Mouse (Mus musculus) hindbrain, embryonic 11.5 days (tissue): ENCODE measurements around the gene Dctd. TPM values are rescaled to one million over a fixed set of nuclear protein-coding genes. Genes with fewer than 3 reads are reported as not detected.
A peak's percentile ranks its signal among the peaks of the same experiment; 100 is the strongest.

Experiments used
- ATAC-seq: fragments of 200-750 bp; cut with Nextera tagmentation; 2 replicates; pipeline ENCODE4 v1.8.0; 2017; ENCODE audit warnings: mild to moderate bottlenecking, moderate TSS enrichment, moderate library complexity; ENCODE audit not compliant: low FRiP score
- DNase-seq: peaks from one replicate; pipeline ENCODE4 v3.0.0-alpha.2; 2015; ENCODE audit warnings: low spot score
- H3K27ac ChIP-seq: fragments of 300-500 bp; sonication (generic); 2 replicates; pipeline ENCODE4 v1.5.1; 2014; ENCODE audit warnings: mild to moderate bottlenecking, low read depth, low read length
- H3K27me3 ChIP-seq: fragments of 300-500 bp; sonication (generic); 2 replicates; pipeline ENCODE4 v1.6.1; 2014; ENCODE audit warnings: mild to moderate bottlenecking, low read length, moderate library complexity, mixed read lengths; ENCODE audit not compliant: control insufficient read depth, insufficient read depth
- H3K36me3 ChIP-seq: fragments of 300-500 bp; sonication (generic); 2 replicates; pipeline ENCODE4 v1.6.1; 2014; ENCODE audit warnings: mild to moderate bottlenecking, low read length, moderate library complexity, mixed read lengths; ENCODE audit not compliant: control insufficient read depth, insufficient read depth
- H3K4me1 ChIP-seq: fragments of 300-500 bp; sonication (generic); replicated peaks from 2 replicates; pipeline ENCODE4 v1.6.1; 2014; ENCODE audit warnings: low read length, mixed read lengths; ENCODE audit not compliant: control insufficient read depth, insufficient read depth
- H3K4me2 ChIP-seq: fragments of 300-500 bp; sonication (generic); replicated peaks from 2 replicates; pipeline ENCODE4 v1.6.1; 2014; ENCODE audit warnings: mild to moderate bottlenecking, low read depth, low read length
- H3K4me3 ChIP-seq: fragments of 300-500 bp; sonication (generic); 2 replicates; pipeline ENCODE4 v1.5.1; 2014; ENCODE audit warnings: low read depth, low read length
- H3K9ac ChIP-seq: fragments of 300-500 bp; sonication (generic); 2 replicates; pipeline ENCODE4 v1.6.1; 2014; ENCODE audit warnings: low read depth, low read length
- H3K9me3 ChIP-seq: fragments of 300-500 bp; sonication (generic); 2 replicates; pipeline ENCODE4 v1.6.1; 2016; ENCODE audit warnings: low read length; ENCODE audit not compliant: control insufficient read depth
- WGBS: fragments of 180-500 bp; shearing (Covaris S2); extraction: QIAGEN DNeasy Blood & Tissue Kit; methylation state at CpG from one replicate; pipeline ENCODE4 v1.1.7; 2014; 5-methylcytosine and 5-hydroxymethylcytosine counted together
- polyA plus RNA-seq: library from polyadenylated mRNA; unstranded; fragments of >200 nt; fragmentation: Nextera tagmentation; extraction: Ambion mirVana; gene quantifications from 2 replicates; pipeline ENCODE4 v1.2.1, GENCODE M21; 2014

The Dctd gene
- polyA plus RNA-seq, 1 experiment from 2014 or later = 31.4 TPM

- H3K9me3 ChIP-seq = no peaks in the 10 kb centered on the region
- H3K4me2 ChIP-seq = no peak overlapping the region
- ATAC-seq (no peak), DNase-seq (no peak)
- no peaks in the 10 kb centered on the region for H3K27me3 ChIP-seq
- H3K4me3 ChIP-seq = no peak overlapping the region
- H3K9ac ChIP-seq = no peak overlapping the region
- H3K27ac ChIP-seq = no peak overlapping the region
- H3K4me1 ChIP-seq = no peaks in the 10 kb centered on the region
- 84% methylated on average over 5 of the region's 5 CpGs for WGBS
- no peaks in the 10 kb centered on the region for H3K36me3 ChIP-seq
Measured at GRCm38 (mm10) chr8:48133321-48133720, 34.4 kb downstream of the Dctd start.

- peak overlapping the region; percentile 2; the same call in 1 of the 2 replicates for H3K27ac ChIP-seq
- H3K27me3 ChIP-seq = no peaks in the 10 kb centered on the region
- no peak overlapping the region for H3K4me2 ChIP-seq
- H3K36me3 ChIP-seq = no peaks in the 10 kb centered on the region
- ATAC-seq = no peak; the same call in 1 of the 2 replicates
- no peak overlapping the region for H3K4me3 ChIP-seq
- H3K9ac ChIP-seq = no peak overlapping the region
- DNase-seq = no peak
- H3K9me3 ChIP-seq = no peaks in the 10 kb centered on the region
- H3K4me1 ChIP-seq = no peaks in the 10 kb centered on the region
- WGBS = 79% methylated on average over 30 of the region's 30 CpGs
Measured at GRCm38 (mm10) chr8:48136804-48137650, 38.1 kb downstream of the Dctd start.

- ATAC-seq (no peak), DNase-seq (no peak)
- Histone ChIP-seq H3K9me3 (no peaks in the 10 kb centered on the region), H3K27ac (no peak overlapping the region), H3K36me3 (no peaks in the 10 kb centered on the region), H3K27me3 (no peaks in the 10 kb centered on the region), H3K4me3 (no peak overlapping the region), H3K4me1 (no peaks in the 10 kb centered on the region), H3K9ac (no peak overlapping the region), H3K4me2 (no peak overlapping the region)
- 75% methylated on average over 3 of the region's 3 CpGs for WGBS
Measured at GRCm38 (mm10) chr8:48137651-48137937, 38.7 kb downstream of the Dctd start.

- no peaks in the 10 kb centered on the region for H3K27me3 ChIP-seq
- H3K4me3 ChIP-seq = no peak overlapping the region
- DNase-seq (no peak), ATAC-seq (no peak)
- H3K36me3 ChIP-seq = no peaks in the 10 kb centered on the region
- H3K9ac ChIP-seq = no peak overlapping the region
- H3K9me3 ChIP-seq = no peaks in the 10 kb centered on the region
- 83% methylated on average over 5 of the region's 5 CpGs for WGBS
- no peaks in the 10 kb centered on the region for H3K4me1 ChIP-seq
- no peak overlapping the region for H3K27ac ChIP-seq
- H3K4me2 ChIP-seq = no peak overlapping the region
Measured at GRCm38 (mm10) chr8:48141023-48141422, 42.1 kb downstream of the Dctd start.

DNA sequence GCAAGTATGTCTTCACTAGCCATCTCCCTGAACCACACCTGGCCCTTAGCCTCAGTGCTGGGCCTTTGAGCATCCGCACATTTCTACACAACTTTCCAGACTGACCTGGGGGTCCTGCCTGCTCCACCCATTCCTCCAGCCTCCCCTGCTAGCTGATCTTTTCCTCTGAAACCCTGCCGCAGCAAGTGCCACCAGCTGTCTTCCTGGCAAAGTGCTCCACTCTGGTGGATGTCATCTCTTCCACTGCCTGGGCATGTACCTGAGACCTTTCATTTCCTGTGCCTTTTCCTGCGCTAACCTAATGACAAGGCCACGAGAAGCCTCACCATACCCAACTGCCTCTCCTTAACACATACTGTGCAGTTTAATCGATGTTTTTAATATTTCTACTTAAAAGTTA, 46.9 kb downstream of the Dctd start:
- no peak overlapping the region for H3K27ac ChIP-seq
- H3K4me3 ChIP-seq = no peak overlapping the region
- DNase-seq (no peak), ATAC-seq (no peak)
- H3K4me1 ChIP-seq = no peaks in the 10 kb centered on the region
- no peaks in the 10 kb centered on the region for H3K36me3 ChIP-seq
- 87% methylated on average over 5 of the region's 5 CpGs for WGBS
- H3K4me2 ChIP-seq = no peak overlapping the region
- H3K27me3 ChIP-seq = no peaks in the 10 kb centered on the region
- H3K9ac ChIP-seq = no peak overlapping the region
- no peaks in the 10 kb centered on the region for H3K9me3 ChIP-seq

GRCm38 (mm10) chr8:48146449-48146848, 47.6 kb downstream of the Dctd start:
- no peaks in the 10 kb centered on the region for H3K27me3 ChIP-seq
- H3K9ac ChIP-seq = no peak overlapping the region
- ATAC-seq = no peak
- H3K4me3 ChIP-seq = no peak overlapping the region
- WGBS = 93% methylated on average over 10 of the region's 10 CpGs
- no peaks in the 10 kb centered on the region for H3K36me3 ChIP-seq
- no peaks in the 10 kb centered on the region for H3K4me1 ChIP-seq
- no peak overlapping the region for H3K27ac ChIP-seq
- H3K4me2 ChIP-seq = no peak overlapping the region
- no peak for DNase-seq
- no peaks in the 10 kb centered on the region for H3K9me3 ChIP-seq

GRCm38 (mm10) chr8:48152062-48152738, 53.3 kb downstream of the Dctd start:
- peak; percentile 60; the same call in 1 of the 2 replicates for ATAC-seq
- Histone ChIP-seq H3K9me3 (no peaks in the 10 kb centered on the region), H3K27me3 (no peaks in the 10 kb centered on the region), H3K36me3 (no peaks in the 10 kb centered on the region), H3K4me1 (no peaks in the 10 kb centered on the region; the same call in 1 of the 2 replicates), H3K9ac (no peak overlapping the region), H3K4me3 (no peak overlapping the region), H3K27ac (no peak overlapping the region), H3K4me2 (no peak overlapping the region)
- WGBS = 40% methylated on average over 19 of the region's 19 CpGs
- peak; percentile 53 for DNase-seq

GRCm38 (mm10) chr8:48153360-48154121, 54.6 kb downstream of the Dctd start:
- 34% methylated on average over 15 of the region's 15 CpGs for WGBS
- Histone ChIP-seq H3K4me2 (no peak overlapping the region), H3K4me3 (no peak overlapping the region)

More at GRCm38 (mm10) chr8:48153360-48154121, 54.6 kb downstream of the Dctd start:
- Histone ChIP-seq H3K36me3 (no peaks in the 10 kb centered on the region), H3K27me3 (no peaks in the 10 kb centered on the region), H3K4me1 (no peaks in the 10 kb centered on the region; the same call in 1 of the 2 replicates), H3K9ac (no peak overlapping the region), H3K9me3 (no peaks in the 10 kb centered on the region), H3K27ac (no peak overlapping the region)
- no peak for ATAC-seq
- peak; percentile 42 for DNase-seq
